Mouse (Mus musculus) forebrain, embryonic 12.5 days (tissue): ENCODE data around the gene Ppp2r5c. TPM values are rescaled to one million over a fixed set of nuclear protein-coding genes. Genes with fewer than 3 reads are reported as not detected.

Experiments used
- ATAC-seq: fragments of 200-750 bp; cut with Nextera tagmentation; 2 replicates; pipeline ENCODE4 v1.8.0; 2017; ENCODE audit warnings: moderate TSS enrichment; ENCODE audit not compliant: low FRiP score
- H3K27ac ChIP-seq: fragments of 300-500 bp; sonication (generic); 2 replicates; pipeline ENCODE4 v1.5.1; 2016; ENCODE audit warnings: mild to moderate bottlenecking
- H3K27me3 ChIP-seq: fragments of 300-500 bp; sonication (generic); 2 replicates; pipeline ENCODE4 v1.6.1; 2016; ENCODE audit warnings: mild to moderate bottlenecking
- H3K36me3 ChIP-seq: fragments of 300-500 bp; sonication (generic); replicated peaks from 2 replicates; pipeline ENCODE4 v1.6.1; 2016; ENCODE audit warnings: mild to moderate bottlenecking
- H3K4me1 ChIP-seq: fragments of 300-500 bp; sonication (generic); 2 replicates; pipeline ENCODE4 v1.6.1; 2016
- H3K4me2 ChIP-seq: fragments of 300-500 bp; sonication (generic); 2 replicates; pipeline ENCODE4 v1.6.1; 2016; ENCODE audit warnings: mild to moderate bottlenecking, moderate library complexity
- H3K4me3 ChIP-seq: fragments of 300-500 bp; sonication (generic); replicated peaks from 2 replicates; pipeline ENCODE4 v1.5.1; 2016; ENCODE audit warnings: mild to moderate bottlenecking
- H3K9ac ChIP-seq: fragments of 300-500 bp; sonication (generic); 2 replicates; pipeline ENCODE4 v1.6.1; 2016; ENCODE audit warnings: mild to moderate bottlenecking
- H3K9me3 ChIP-seq: fragments of 300-500 bp; sonication (generic); 2 replicates; pipeline ENCODE4 v1.6.1; 2016
- WGBS: fragments of 180-500 bp; shearing (Covaris S2); methylation state at CpG from one replicate; pipeline ENCODE4 v1.1.7; 2016; 5-methylcytosine and 5-hydroxymethylcytosine counted together
- polyA plus RNA-seq: library from polyadenylated mRNA; unstranded; fragments of >200 nt; fragmentation: Nextera tagmentation; extraction: Ambion mirVana; gene quantifications from 2 replicates; pipeline ENCODE4 v1.2.1, GENCODE M21; 2016

The Ppp2r5c gene
- polyA plus RNA-seq, 1 experiment from 2014 or later: 157 TPM

- peak overlapping the region; percentile 80 for H3K9ac ChIP-seq
- peak overlapping the region; percentile 78 for H3K27ac ChIP-seq
- under 1% methylated on average over 39 of the region's 39 CpGs for WGBS
- peak overlapping the region; percentile 87 for H3K4me2 ChIP-seq
- no peaks in the 10 kb centered on the region; the same call in 1 of the 2 replicates for H3K36me3 ChIP-seq
- H3K4me3 ChIP-seq: peak overlapping the region; percentile 82
- peaks cover 20% of the 10 kb centered on the region for H3K4me1 ChIP-seq
- peak; percentile 66 for ATAC-seq
- H3K9me3 ChIP-seq: no peaks in the 10 kb centered on the region
- H3K27me3 ChIP-seq: peaks cover 33% of the 10 kb centered on the region; the same call in 1 of the 2 replicates
These were observed 386 bp downstream of the Ppp2r5c start for GRCm38 (mm10) chr12:110447306-110447705.

- 61% methylated on average over 10 of the region's 10 CpGs for WGBS
- Histone ChIP-seq H3K36me3 (no peaks in the 10 kb centered on the region; the same call in 1 of the 2 replicates), H3K9me3 (no peaks in the 10 kb centered on the region), H3K9ac (no peak overlapping the region), H3K4me2 (no peak overlapping the region), H3K4me3 (no peak overlapping the region), H3K27ac (no peak overlapping the region), H3K4me1 (peaks cover 20% of the 10 kb centered on the region), H3K27me3 (peaks cover 20% of the 10 kb centered on the region; the same call in 1 of the 2 replicates)
- no peak for ATAC-seq
These were observed 1.8 kb downstream of the Ppp2r5c start for GRCm38 (mm10) chr12:110448767-110449166.

- H3K4me3 ChIP-seq: no peak overlapping the region
- 20% methylated on average over 5 of the region's 5 CpGs for WGBS
- no peak for ATAC-seq
- no peak overlapping the region for H3K9ac ChIP-seq
- H3K27me3 ChIP-seq: no peaks in the 10 kb centered on the region
- H3K36me3 ChIP-seq: no peaks in the 10 kb centered on the region; the same call in 1 of the 2 replicates
- H3K27ac ChIP-seq: no peak overlapping the region
- no peaks in the 10 kb centered on the region for H3K4me1 ChIP-seq
- H3K9me3 ChIP-seq: no peaks in the 10 kb centered on the region
- H3K4me2 ChIP-seq: no peak overlapping the region
These were observed 7.3 kb downstream of the Ppp2r5c start for GRCm38 (mm10) chr12:110454223-110454622.

GRCm38 (mm10) chr12:110456024-110456423, 9.1 kb downstream of the Ppp2r5c start:
- no peak overlapping the region for H3K27ac ChIP-seq
- H3K4me2 ChIP-seq: no peak overlapping the region
- WGBS: 87% methylated on average over 7 of the region's 7 CpGs
- H3K4me1 ChIP-seq: no peaks in the 10 kb centered on the region
- no peaks in the 10 kb centered on the region for H3K36me3 ChIP-seq
- no peak for ATAC-seq
- no peaks in the 10 kb centered on the region for H3K27me3 ChIP-seq
- no peak overlapping the region for H3K4me3 ChIP-seq
- no peak overlapping the region for H3K9ac ChIP-seq
- no peaks in the 10 kb centered on the region for H3K9me3 ChIP-seq

- no peak overlapping the region for H3K9ac ChIP-seq
- ATAC-seq: no peak
- 89% methylated on average over 6 of the region's 6 CpGs for WGBS
- H3K27ac ChIP-seq: no peak overlapping the region
- no peaks in the 10 kb centered on the region for H3K9me3 ChIP-seq
- no peaks in the 10 kb centered on the region for H3K36me3 ChIP-seq
- no peak overlapping the region for H3K4me3 ChIP-seq
- H3K4me2 ChIP-seq: no peak overlapping the region
- no peaks in the 10 kb centered on the region for H3K4me1 ChIP-seq
- H3K27me3 ChIP-seq: no peaks in the 10 kb centered on the region
These were observed 11.7 kb downstream of the Ppp2r5c start for GRCm38 (mm10) chr12:110458667-110459066.

GRCm38 (mm10) chr12:110460418-110461300, 13.7 kb downstream of the Ppp2r5c start:
- H3K4me2 ChIP-seq: no peak overlapping the region
- no peak overlapping the region for H3K9ac ChIP-seq
- no peak overlapping the region for H3K4me3 ChIP-seq
- H3K9me3 ChIP-seq: no peaks in the 10 kb centered on the region
- no peaks in the 10 kb centered on the region for H3K36me3 ChIP-seq
- no peak overlapping the region for H3K27ac ChIP-seq
- WGBS: 86% methylated on average over 18 of the region's 18 CpGs
- H3K27me3 ChIP-seq: no peaks in the 10 kb centered on the region
- no peak for ATAC-seq
- no peaks in the 10 kb centered on the region for H3K4me1 ChIP-seq

- Histone ChIP-seq H3K36me3 (peaks cover 7% of the 10 kb centered on the region), H3K27ac (no peak overlapping the region), H3K4me2 (no peak overlapping the region), H3K4me3 (no peak overlapping the region), H3K27me3 (no peaks in the 10 kb centered on the region), H3K4me1 (no peaks in the 10 kb centered on the region), H3K9ac (no peak overlapping the region), H3K9me3 (no peaks in the 10 kb centered on the region)
- ATAC-seq: no peak
- 92% methylated on average over 8 of the region's 8 CpGs for WGBS
These were observed 16.8 kb downstream of the Ppp2r5c start for GRCm38 (mm10) chr12:110463711-110464110.

GRCm38 (mm10) chr12:110471426-110471825, 24.5 kb downstream of the Ppp2r5c start:
- Histone ChIP-seq H3K27me3 (no peaks in the 10 kb centered on the region), H3K9me3 (no peaks in the 10 kb centered on the region), H3K4me3 (no peak overlapping the region), H3K9ac (no peak overlapping the region), H3K27ac (no peak overlapping the region), H3K4me1 (no peaks in the 10 kb centered on the region), H3K36me3 (peaks cover under 1% of the 10 kb centered on the region), H3K4me2 (no peak overlapping the region)
- no peak for ATAC-seq
- 82% methylated on average over 3 of the region's 3 CpGs for WGBS

- Histone ChIP-seq H3K27ac (no peak overlapping the region), H3K9ac (no peak overlapping the region), H3K4me3 (no peak overlapping the region), H3K36me3 (no peaks in the 10 kb centered on the region; the same call in 1 of the 2 replicates), H3K9me3 (no peaks in the 10 kb centered on the region), H3K27me3 (no peaks in the 10 kb centered on the region), H3K4me1 (no peaks in the 10 kb centered on the region), H3K4me2 (no peak overlapping the region)
- WGBS: 61% methylated on average over 3 of the region's 3 CpGs
- ATAC-seq: no peak
These were observed 25.3 kb downstream of the Ppp2r5c start for GRCm38 (mm10) chr12:110472247-110472646.

GRCm38 (mm10) chr12:110474497-110474896, 27.6 kb downstream of the Ppp2r5c start:
- Histone ChIP-seq H3K4me1 (no peaks in the 10 kb centered on the region), H3K4me2 (no peak overlapping the region), H3K9ac (no peak overlapping the region), H3K36me3 (0 out of 2 replicates have a peak, but pooled peaks cover 3% of the 10 kb centered on the region), H3K27me3 (no peaks in the 10 kb centered on the region), H3K4me3 (no peak overlapping the region), H3K27ac (no peak overlapping the region), H3K9me3 (no peaks in the 10 kb centered on the region)
- WGBS: 84% methylated on average over 8 of the region's 8 CpGs
- ATAC-seq: no peak

- H3K36me3 ChIP-seq: 0 out of 2 replicates have a peak, but pooled peaks cover 3% of the 10 kb centered on the region
- no peaks in the 10 kb centered on the region for H3K9me3 ChIP-seq
- WGBS: 87% methylated on average over 9 of the region's 9 CpGs
- no peaks in the 10 kb centered on the region for H3K27me3 ChIP-seq
- no peak overlapping the region for H3K9ac ChIP-seq
- no peaks in the 10 kb centered on the region for H3K4me1 ChIP-seq
- no peak overlapping the region for H3K4me2 ChIP-seq
- H3K4me3 ChIP-seq: no peak overlapping the region
- no peak overlapping the region for H3K27ac ChIP-seq
- ATAC-seq: no peak
These were observed 29.6 kb downstream of the Ppp2r5c start for GRCm38 (mm10) chr12:110476561-110476960.

- 0 out of 2 replicates have a peak, but pooled peaks cover 3% of the 10 kb centered on the region for H3K36me3 ChIP-seq
- no peaks in the 10 kb centered on the region for H3K27me3 ChIP-seq
- no peak overlapping the region for H3K4me2 ChIP-seq
- no peak overlapping the region for H3K4me3 ChIP-seq
- no peaks in the 10 kb centered on the region for H3K4me1 ChIP-seq
- H3K27ac ChIP-seq: no peak overlapping the region
- 0 out of 2 replicates have a peak overlapping the region, but pooled peaks have one; percentile 4 for H3K9ac ChIP-seq
- ATAC-seq: no peak
- WGBS: 87% methylated on average over 8 of the region's 8 CpGs
- no peaks in the 10 kb centered on the region for H3K9me3 ChIP-seq
These were observed 31.0 kb downstream of the Ppp2r5c start for GRCm38 (mm10) chr12:110477906-110478305.
